Mouse (Mus musculus): ENCODE data around the gene Ano6.

DNA sequence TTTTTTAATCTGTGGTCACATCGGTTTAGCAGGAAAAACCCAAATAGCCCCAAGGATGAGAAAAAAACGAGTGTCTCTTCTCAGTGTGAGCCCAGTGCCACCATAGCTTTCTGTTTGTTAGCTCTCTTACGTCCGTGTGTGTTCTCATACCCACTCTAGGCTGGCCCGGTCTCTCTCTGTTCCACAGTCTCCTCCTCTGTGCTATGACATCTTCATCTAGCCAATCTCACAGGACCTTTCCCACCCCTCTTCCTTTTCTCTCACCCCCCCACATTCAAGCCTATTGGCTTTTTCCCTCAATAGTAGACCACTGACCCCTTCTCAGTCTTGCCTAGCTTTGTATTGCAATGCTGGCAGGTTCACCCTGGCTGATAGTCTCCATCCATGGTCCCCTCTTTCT is 179.5 kb downstream of the Ano6 start:
- TF ChIP-seq CTCF (IDR thresholded peaks at IDR 0.05; ENCODE audit: insufficient read depth, low read length), result no peak
- no peak for TF ChIP-seq POLR2A (IDR thresholded peaks at IDR 0.05; ENCODE audit: borderline replicate concordance, extremely low read depth, low read depth, low read length)
